Mouse (Mus musculus): ENCODE data around the gene Inafm1.
"Not testable (repeated sequence)": the region's sequence is repeated elsewhere in the genome, so short reads cannot be mapped to it uniquely, and the experiment has no call there.

Inafm1 gene

GRCm38 (mm10) chr7:16273081-16273765 is at the start of gene Inafm1:
Inafm1 (minus strand) TSS chr7:16273617.
- peak; percentile 95 for DNase-seq (ENCODE audit: low read depth, low spot score)

GRCm38 (mm10) chr7:16320479-16320878 is 47.1 kb upstream of the Inafm1 start:
- no peak for DNase-seq (ENCODE audit: low read depth, low spot score)

GRCm38 (mm10) chr7:16319216-16319615 is 45.8 kb upstream of the Inafm1 start:
- no peak for DNase-seq (ENCODE audit: low read depth, low spot score)

- no peak for DNase-seq (ENCODE audit: low read depth, low spot score)
Measured at GRCm38 (mm10) chr7:16317094-16317493, 43.7 kb upstream of the Inafm1 start.

- DNase-seq (ENCODE audit: low read depth, low spot score), result no peak
Measured at GRCm38 (mm10) chr7:16315222-16315759, 41.9 kb upstream of the Inafm1 start.

GRCm38 (mm10) chr7:16314221-16314775 is 40.9 kb upstream of the Inafm1 start:
- no peak for DNase-seq (ENCODE audit: low read depth, low spot score)

GRCm38 (mm10) chr7:16313481-16314220 is 40.2 kb upstream of the Inafm1 start:
- DNase-seq (ENCODE audit: low read depth, low spot score), result peak; percentile 86

- peak; percentile 60 for DNase-seq (ENCODE audit: low read depth, low spot score)
Measured at GRCm38 (mm10) chr7:16312672-16313311, 39.4 kb upstream of the Inafm1 start.

GRCm38 (mm10) chr7:16312011-16312671 is 38.7 kb upstream of the Inafm1 start:
- peak; percentile 49 for DNase-seq (ENCODE audit: low read depth, low spot score)

GRCm38 (mm10) chr7:16311453-16312004 is 38.1 kb upstream of the Inafm1 start:
- peak; percentile 65 for DNase-seq (ENCODE audit: low read depth, low spot score)

- DNase-seq (ENCODE audit: low read depth, low spot score), result peak; percentile 81
Measured at GRCm38 (mm10) chr7:16310521-16311452, 37.4 kb upstream of the Inafm1 start.

- DNase-seq (ENCODE audit: low read depth, low spot score), result peak; percentile 93
Measured at GRCm38 (mm10) chr7:16310020-16310520, 36.7 kb upstream of the Inafm1 start.

GRCm38 (mm10) chr7:16309318-16310019 is 36.1 kb upstream of the Inafm1 start:
- DNase-seq (ENCODE audit: low read depth, low spot score), result peak; percentile 91

GRCm38 (mm10) chr7:16308555-16309317 is 35.3 kb upstream of the Inafm1 start:
- peak; percentile 41 for DNase-seq (ENCODE audit: low read depth, low spot score)

- not testable (repeated sequence) for DNase-seq (ENCODE audit: low read depth, low spot score)
Measured at GRCm38 (mm10) chr7:16308093-16308492, 34.7 kb upstream of the Inafm1 start, which contains the start of gene Bbc3. Bbc3 (plus strand) TSS chr7:16308393.

- DNase-seq (ENCODE audit: low read depth, low spot score), result not testable (repeated sequence)
Measured at GRCm38 (mm10) chr7:16307141-16307540, 33.7 kb upstream of the Inafm1 start.

- peak; percentile 85 for DNase-seq (ENCODE audit: low read depth, low spot score)
Measured at GRCm38 (mm10) chr7:16299419-16300035, 26.1 kb upstream of the Inafm1 start.

- no peak for DNase-seq (ENCODE audit: low read depth, low spot score)
Measured at GRCm38 (mm10) chr7:16298927-16299326, 25.5 kb upstream of the Inafm1 start.
